Mouse (Mus musculus): ENCODE data around the gene Cwc25.

The Cwc25 gene

DNA sequence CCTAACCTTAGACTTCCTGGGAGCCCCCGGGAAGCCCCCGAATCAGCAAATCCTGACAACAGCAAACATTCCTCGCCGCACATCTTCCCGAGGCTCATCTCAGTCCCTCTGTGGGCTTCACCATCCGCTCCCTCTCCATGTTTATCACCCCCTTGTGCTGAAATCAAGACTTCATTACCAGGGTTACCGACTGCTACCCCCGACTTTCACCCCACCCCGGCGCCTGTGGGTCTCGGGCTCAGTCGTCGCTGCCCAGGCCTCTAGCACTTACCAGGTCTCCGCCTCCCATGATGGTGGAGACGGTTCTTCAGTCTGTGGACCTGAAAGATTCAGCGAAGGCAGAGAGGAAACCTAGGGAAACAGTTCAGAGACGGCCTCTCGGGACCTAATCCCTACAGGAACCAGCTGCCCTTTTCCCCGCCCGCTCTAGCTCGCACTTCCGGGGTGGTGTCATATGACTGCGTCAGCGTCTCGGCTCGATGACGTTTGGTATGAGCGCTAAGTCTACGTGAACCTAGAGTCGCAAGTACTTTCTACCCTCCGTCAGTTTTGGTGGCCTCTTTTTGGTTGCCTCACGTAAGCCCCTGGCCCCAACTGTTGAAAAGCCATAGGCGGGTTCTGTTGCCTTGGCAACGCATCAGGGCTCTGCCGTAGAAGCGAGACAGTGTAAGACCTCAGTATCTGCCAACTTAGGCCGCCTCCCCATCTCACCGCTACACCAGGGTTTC, at the start of gene Cwc25:
Gene Cwc25, minus strand, starts transcription at position 403 of the 728 bp plus-strand sequence.
- DNase-seq (ENCODE audit: low read depth), result peak; percentile 98

GRCm38 (mm10) chr11:97815736-97816135, 49.4 kb upstream of the Cwc25 start:
- DNase-seq (ENCODE audit: low read depth), result no peak

DNA sequence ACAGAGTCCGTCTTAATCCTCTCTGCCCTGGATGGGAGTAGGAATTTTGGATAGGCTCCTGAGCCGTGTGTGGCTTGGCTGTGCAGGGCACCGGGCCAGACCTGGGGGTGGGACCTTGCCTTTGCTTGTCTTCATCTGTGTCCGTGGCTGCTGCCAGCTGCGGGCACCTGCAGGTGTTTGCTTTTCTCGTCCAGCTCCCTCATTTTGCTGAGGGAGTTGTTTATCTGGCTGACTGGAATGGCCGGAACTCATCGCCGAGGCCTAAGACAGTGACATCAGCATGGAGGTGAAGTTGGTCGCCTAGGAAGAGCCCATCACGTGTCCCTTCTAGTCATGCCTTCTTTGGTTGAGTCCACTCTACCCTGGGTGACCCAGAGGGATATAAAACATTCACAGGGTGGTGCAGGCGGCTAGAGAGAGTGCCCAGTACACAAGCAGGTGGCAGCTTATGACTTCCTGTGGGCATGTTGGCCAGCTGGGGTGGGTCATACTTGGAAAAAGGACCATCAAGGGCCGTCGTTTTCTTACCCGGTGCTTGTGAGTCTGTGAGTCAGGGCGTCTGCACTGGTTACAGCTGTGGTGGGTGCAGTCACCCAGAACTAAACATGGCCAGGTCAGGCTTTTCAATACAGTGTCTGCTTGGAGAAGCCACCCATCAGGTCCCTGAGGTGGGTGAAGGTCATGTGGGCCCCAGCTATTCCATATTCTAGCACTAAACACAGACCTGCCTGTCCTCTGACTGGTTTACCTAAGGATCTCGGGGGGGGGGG, 47.6 kb upstream of the Cwc25 start:
- no peak for DNase-seq (ENCODE audit: low read depth)

DNA sequence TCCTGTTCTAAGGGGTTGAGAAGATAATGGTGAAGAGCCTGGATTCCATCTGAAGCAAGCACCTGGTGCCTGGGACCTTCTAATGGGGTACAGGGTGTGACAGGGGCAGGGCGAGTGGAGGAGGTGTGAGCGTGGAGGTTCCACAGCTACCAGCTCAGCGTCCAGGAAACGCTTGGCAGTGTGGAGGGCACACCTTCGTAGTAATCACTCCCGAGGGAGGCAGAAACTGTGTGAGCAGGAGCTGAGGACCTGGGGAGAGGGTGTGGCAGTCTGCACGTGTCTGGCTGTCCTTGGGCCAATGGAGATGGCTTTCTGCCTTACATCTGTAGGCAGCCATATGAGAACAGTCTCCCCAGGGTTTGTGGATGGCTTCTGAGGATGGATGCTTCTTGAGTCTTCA, 46.7 kb upstream of the Cwc25 start:
- no peak for DNase-seq (ENCODE audit: low read depth)

GRCm38 (mm10) chr11:97812491-97812921, 46.1 kb upstream of the Cwc25 start:
- DNase-seq (ENCODE audit: low read depth), result no peak

GRCm38 (mm10) chr11:97811569-97812362, 45.4 kb upstream of the Cwc25 start:
- no peak for DNase-seq (ENCODE audit: low read depth)

- DNase-seq (ENCODE audit: low read depth), result no peak
Observed at GRCm38 (mm10) chr11:97810970-97811369, 44.6 kb upstream of the Cwc25 start.

GRCm38 (mm10) chr11:97810356-97810755, 44.0 kb upstream of the Cwc25 start:
- DNase-seq (ENCODE audit: low read depth), result peak; percentile 67

DNA sequence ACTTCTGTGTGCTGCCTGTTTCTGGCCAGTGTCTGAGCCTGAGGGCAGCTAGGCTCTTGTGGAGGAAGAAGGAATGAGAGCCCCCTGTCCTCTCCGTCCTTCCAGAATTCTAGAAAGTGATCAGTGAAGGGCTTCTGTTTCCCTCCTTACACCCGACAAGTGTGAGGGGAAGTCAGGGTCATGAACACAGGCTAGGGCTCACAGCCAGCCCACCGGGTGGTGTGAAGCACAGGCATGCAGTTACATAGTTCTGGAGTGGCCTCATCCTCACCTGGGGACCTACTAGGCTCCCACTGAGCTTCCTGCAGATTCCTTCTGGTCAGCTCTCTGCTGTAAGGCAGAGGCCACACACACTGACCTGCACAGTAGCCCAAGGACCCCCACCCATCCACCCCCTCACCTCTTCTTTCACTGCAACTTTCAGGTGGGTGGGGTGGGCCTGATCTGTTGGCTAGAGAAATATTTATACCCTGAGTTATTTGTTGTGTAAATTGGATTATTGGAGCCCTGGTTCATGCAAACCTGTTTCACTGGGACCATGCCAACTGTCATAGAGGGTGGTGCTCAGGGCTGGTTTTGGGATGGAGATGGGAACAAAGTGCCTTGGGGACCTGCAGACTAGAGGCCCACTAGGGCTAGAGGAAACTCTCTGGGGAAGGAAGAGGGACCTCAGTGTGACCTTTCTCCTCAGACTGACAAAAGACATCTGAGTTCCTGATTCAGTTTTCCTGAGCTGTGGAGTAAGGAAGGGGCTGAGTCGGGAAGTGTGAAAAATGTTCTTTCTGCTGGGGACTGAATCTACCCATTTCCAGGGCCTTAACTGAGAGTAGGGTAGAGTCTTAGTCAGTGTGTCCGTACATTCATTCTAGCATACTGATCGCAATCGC, 43.1 kb upstream of the Cwc25 start:
- DNase-seq (ENCODE audit: low read depth), result no peak

- DNase-seq (ENCODE audit: low read depth), result no peak
Observed at GRCm38 (mm10) chr11:97808621-97809234, 42.4 kb upstream of the Cwc25 start.

GRCm38 (mm10) chr11:97808093-97808492, 41.7 kb upstream of the Cwc25 start:
- peak; percentile 63 for DNase-seq (ENCODE audit: low read depth)

DNA sequence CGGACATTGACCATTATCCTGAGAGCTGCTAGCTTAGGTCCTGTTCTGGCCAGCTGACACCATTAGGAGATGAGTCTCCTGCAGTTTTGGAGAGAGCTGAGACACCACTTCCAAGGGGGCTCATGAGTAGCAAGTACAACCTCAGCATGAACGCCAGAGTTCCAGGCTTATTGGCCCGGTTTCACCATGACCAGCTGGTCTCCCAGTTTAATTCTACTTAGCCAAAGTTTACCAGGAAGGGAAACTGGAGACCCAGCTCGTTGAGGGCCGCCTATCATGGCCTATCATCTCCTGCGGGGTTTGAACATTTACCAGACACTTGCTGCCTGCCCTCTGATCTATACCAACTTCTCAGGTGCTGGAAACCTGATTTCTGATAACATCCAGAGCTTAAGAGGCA, 41.3 kb upstream of the Cwc25 start:
- DNase-seq (ENCODE audit: low read depth), result no peak

GRCm38 (mm10) chr11:97806613-97806964, 40.2 kb upstream of the Cwc25 start:
- no peak for DNase-seq (ENCODE audit: low read depth)

- DNase-seq (ENCODE audit: low read depth), result no peak
Observed at GRCm38 (mm10) chr11:97805662-97806612, 39.6 kb upstream of the Cwc25 start.

DNA sequence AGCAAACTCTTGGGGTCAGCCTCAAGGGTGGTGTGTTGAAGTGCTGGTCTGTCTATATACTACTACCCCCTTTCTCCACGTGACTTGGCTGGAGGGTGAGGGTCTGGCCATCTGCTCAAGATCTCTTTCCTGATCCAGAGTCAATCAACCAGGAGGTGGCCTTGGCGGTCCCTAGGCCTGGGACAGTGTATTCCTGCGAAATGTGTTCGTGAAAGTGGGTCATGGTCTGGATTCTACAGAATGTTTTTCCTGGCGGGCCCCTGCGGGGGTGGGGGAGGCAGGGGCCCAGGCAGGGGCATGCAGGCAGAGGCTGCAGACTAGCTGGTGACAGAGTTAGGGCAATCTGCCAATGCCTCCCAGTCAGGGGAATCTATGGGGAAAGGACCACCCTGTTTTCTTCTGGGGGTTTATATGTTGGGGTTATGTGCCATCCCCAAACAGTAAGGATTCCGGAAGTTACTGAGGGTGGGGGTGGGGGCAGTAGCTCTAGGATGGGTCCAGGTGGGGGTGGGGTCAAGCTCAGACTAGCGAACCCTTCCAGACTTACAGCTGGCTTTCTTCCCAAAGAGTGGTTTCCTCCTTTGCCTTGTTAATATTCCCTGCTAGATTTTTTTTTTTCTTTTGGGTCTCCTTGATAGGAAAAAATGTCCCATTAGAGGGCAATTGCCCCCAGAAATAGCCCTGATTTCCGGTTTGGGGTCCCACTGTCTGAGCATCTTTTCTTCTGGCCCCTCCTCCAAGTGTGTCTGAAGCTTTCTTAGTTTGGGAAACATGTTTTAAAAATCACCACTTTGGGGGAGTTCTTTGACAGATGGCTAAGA, 38.7 kb upstream of the Cwc25 start:
- DNase-seq (ENCODE audit: low read depth), result no peak

DNA sequence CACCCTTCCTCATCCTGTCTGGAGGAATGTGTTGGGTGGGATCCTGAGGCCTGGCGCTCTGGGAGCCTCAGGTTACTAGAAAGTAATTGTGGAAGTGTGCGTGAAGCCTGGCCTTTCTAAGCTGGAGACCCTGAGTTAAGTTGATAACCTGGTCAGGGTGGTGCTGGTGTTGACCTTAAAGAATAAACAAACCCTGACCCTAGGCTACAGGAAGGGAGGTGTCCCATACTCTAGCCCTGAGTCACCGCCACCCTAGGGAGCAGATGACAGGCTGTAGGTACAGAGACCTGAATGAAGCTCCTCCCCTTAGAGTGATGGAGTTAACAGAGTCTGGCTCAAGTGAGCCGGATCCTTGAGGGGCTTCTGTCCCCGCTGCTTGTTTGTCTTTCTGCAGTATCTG, 37.5 kb upstream of the Cwc25 start:
- DNase-seq (ENCODE audit: low read depth), result no peak

DNA sequence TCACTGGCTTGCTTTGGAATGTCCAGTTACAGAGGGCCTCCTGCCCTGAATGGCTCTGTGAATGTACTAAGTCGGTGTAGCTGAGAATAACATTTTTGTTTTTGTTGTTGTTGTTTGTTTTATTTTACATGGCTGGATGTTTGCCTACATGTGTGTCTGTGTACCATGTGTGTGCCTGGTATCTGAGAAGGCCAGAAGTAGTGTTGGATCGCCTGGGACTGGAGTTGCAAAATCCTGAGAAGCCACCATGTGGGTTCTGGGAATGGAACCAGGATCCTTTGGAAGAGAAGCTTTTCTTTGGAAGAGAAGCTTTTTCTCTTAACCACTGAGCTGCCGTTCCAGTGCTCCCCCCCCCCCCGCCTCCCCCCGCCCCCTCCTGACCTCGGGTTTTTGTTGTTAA, 36.1 kb upstream of the Cwc25 start:
- DNase-seq (ENCODE audit: low read depth), result no peak

GRCm38 (mm10) chr11:97802194-97802470, 35.8 kb upstream of the Cwc25 start:
- no peak for DNase-seq (ENCODE audit: low read depth)

GRCm38 (mm10) chr11:97801409-97802193, 35.2 kb upstream of the Cwc25 start:
- DNase-seq (ENCODE audit: low read depth), result peak; percentile 53

Measured in induced T-regulatory cell, adult 2 months (primary cell).